Mouse (Mus musculus) liver, embryonic 11.5 days (tissue): ENCODE results near the gene Prcc. TPM values are rescaled to one million over a fixed set of nuclear protein-coding genes. Genes with fewer than 3 reads are reported as not detected.
"Not testable (repeated sequence)": the region's sequence is repeated elsewhere in the genome, so short reads cannot be mapped to it uniquely, and the experiment has no call there.

ENCODE experiments used
- ATAC-seq: fragments of 200-750 bp; cut with Nextera tagmentation; replicated peaks from 2 replicates; pipeline ENCODE4 v1.8.0; 2017; ENCODE audit warnings: moderate number of reproducible peaks, mild to moderate bottlenecking, moderate TSS enrichment, moderate library complexity; ENCODE audit not compliant: low FRiP score
- DNase-seq: peaks from one replicate; pipeline ENCODE4 v3.0.0-alpha.2; 2017; ENCODE audit warnings: low spot score
- H3K27ac ChIP-seq: fragments of 300-500 bp; sonication (generic); 2 replicates; pipeline ENCODE4 v1.5.1; 2014; ENCODE audit warnings: mild to moderate bottlenecking, low read depth, low read length, control low read depth
- H3K27me3 ChIP-seq: fragments of 300-500 bp; sonication (generic); replicated peaks from 2 replicates; pipeline ENCODE4 v1.6.1; 2014; ENCODE audit warnings: low read length, mixed read lengths; ENCODE audit not compliant: control insufficient read depth, insufficient read depth
- H3K36me3 ChIP-seq: fragments of 300-500 bp; sonication (generic); 2 replicates; pipeline ENCODE4 v1.6.1; 2014; ENCODE audit warnings: mild to moderate bottlenecking, low read length, moderate library complexity, mixed read lengths; ENCODE audit not compliant: control insufficient read depth, insufficient read depth
- H3K4me1 ChIP-seq: fragments of 300-500 bp; sonication (generic); replicated peaks from 2 replicates; pipeline ENCODE4 v1.6.1; 2014; ENCODE audit warnings: low read length, mixed read lengths; ENCODE audit not compliant: control insufficient read depth, insufficient read depth
- H3K4me2 ChIP-seq: fragments of 300-500 bp; sonication (generic); 2 replicates; pipeline ENCODE4 v1.6.1; 2014; ENCODE audit warnings: mild to moderate bottlenecking, control low read depth, moderate library complexity
- H3K4me3 ChIP-seq: fragments of 300-500 bp; sonication (generic); 2 replicates; pipeline ENCODE4 v1.5.1; 2014; ENCODE audit warnings: low read depth, low read length, control low read depth
- H3K9ac ChIP-seq: fragments of 300-500 bp; sonication (generic); 2 replicates; pipeline ENCODE4 v1.6.1; 2014; ENCODE audit warnings: low read depth, low read length, control low read depth
- H3K9me3 ChIP-seq: fragments of 300-500 bp; sonication (generic); 2 replicates; pipeline ENCODE4 v1.6.1; 2016; ENCODE audit warnings: low read length, inconsistent platforms, mixed read lengths; ENCODE audit not compliant: control insufficient read depth
- WGBS: fragments of 180-500 bp; shearing (Covaris S2); extraction: QIAGEN DNeasy Blood & Tissue Kit; methylation state at CpG from one replicate; pipeline ENCODE4 v1.1.7; 2014; 5-methylcytosine and 5-hydroxymethylcytosine counted together
- polyA plus RNA-seq: library from polyadenylated mRNA; unstranded; fragments of >200 nt; fragmentation: Nextera tagmentation; extraction: Ambion mirVana; gene quantifications from 2 replicates; pipeline ENCODE4 v1.2.1, GENCODE M21; 2014

Prcc gene
- polyA plus RNA-seq, 1 experiment from 2014 or later = 15.6 TPM

DNA sequence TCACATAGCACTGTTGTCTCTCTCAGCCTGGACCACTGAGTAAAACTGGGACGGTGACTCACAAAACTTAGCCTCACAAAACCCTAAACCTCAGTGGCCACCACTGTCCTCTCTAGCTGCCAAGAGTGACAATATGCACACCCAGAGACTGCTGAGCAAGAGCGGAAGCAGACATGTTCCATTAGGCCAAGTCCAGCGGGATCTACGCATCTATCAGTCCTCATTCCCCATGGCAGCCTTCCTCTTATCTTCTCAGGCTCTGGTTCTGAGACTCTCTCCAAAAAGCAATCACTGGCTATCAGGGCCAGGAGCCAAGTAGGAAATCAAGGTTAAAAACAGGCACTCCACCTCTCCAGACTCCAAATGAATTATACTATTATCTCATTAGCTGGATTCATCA is 7.7 kb downstream of the Prcc start:
- H3K36me3 ChIP-seq = peaks cover 16% of the 10 kb centered on the region
- no peak overlapping the region for H3K4me2 ChIP-seq
- H3K27ac ChIP-seq = no peak overlapping the region
- H3K4me3 ChIP-seq = no peak overlapping the region
- DNase-seq (no peak), ATAC-seq (no peak)
- WGBS = 89% methylated on average over 4 of the region's 4 CpGs
- no peaks in the 10 kb centered on the region for H3K9me3 ChIP-seq
- peaks cover 4% of the 10 kb centered on the region for H3K4me1 ChIP-seq
- no peaks in the 10 kb centered on the region for H3K27me3 ChIP-seq
- H3K9ac ChIP-seq = no peak overlapping the region

- WGBS = 87% methylated on average over 4 of the region's 4 CpGs
- not testable (repeated sequence) for H3K4me3 ChIP-seq, DNase-seq, H3K4me1 ChIP-seq, H3K9me3 ChIP-seq, H3K9ac ChIP-seq, ATAC-seq, H3K27me3 ChIP-seq, H3K27ac ChIP-seq, H3K4me2 ChIP-seq
- peaks cover 52% of the 10 kb centered on the region for H3K36me3 ChIP-seq
Measured at GRCm38 (mm10) chr3:87864111-87864510, 21.3 kb downstream of the Prcc start.

- DNase-seq (no peak), ATAC-seq (no peak)
- no peaks in the 10 kb centered on the region for H3K27me3 ChIP-seq
- H3K27ac ChIP-seq = no peak overlapping the region
- no peaks in the 10 kb centered on the region for H3K4me1 ChIP-seq
- H3K9me3 ChIP-seq = no peaks in the 10 kb centered on the region
- peaks cover 47% of the 10 kb centered on the region for H3K36me3 ChIP-seq
- WGBS = 42% methylated on average over 3 of the region's 3 CpGs
- H3K4me2 ChIP-seq = no peak overlapping the region
- no peak overlapping the region for H3K4me3 ChIP-seq
- H3K9ac ChIP-seq = no peak overlapping the region
Measured at GRCm38 (mm10) chr3:87859813-87860212, 25.6 kb downstream of the Prcc start.

GRCm38 (mm10) chr3:87857666-87858065 is 27.7 kb downstream of the Prcc start:
- H3K4me3 ChIP-seq = no peak overlapping the region
- H3K36me3 ChIP-seq = peaks cover 37% of the 10 kb centered on the region
- WGBS = 84% methylated on average over 8 of the region's 8 CpGs

DNA sequence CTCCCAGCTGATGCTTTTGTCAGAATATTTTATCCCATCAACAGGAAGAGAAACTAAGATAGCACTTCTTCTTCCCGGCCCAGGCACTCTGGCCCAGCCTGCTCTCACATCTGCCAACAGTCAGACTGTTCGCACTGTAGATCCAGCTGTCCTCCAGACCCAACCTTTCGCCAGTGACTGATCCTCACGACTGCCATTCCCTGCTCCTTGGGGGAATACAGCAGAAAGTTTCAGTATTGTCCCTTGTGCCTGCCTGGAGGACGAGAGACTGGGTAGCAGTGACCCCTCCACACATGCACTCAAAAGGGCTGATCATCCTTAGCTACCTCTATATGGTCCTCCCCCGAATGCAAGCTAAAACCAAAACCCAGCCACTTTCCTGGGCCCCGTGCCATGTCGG is 29.5 kb downstream of the Prcc start:
- Histone ChIP-seq H3K9ac (no peak overlapping the region), H3K4me3 (no peak overlapping the region), H3K4me1 (no peaks in the 10 kb centered on the region), H3K27ac (no peak overlapping the region), H3K4me2 (no peak overlapping the region), H3K36me3 (peaks cover 25% of the 10 kb centered on the region), H3K27me3 (no peaks in the 10 kb centered on the region; the same call in 1 of the 2 replicates), H3K9me3 (no peaks in the 10 kb centered on the region)
- ATAC-seq = no peak
- 84% methylated on average over 8 of the region's 8 CpGs for WGBS
- DNase-seq = no peak

More at GRCm38 (mm10) chr3:87857666-87858065, 27.7 kb downstream of the Prcc start:
- no peak overlapping the region for H3K27ac ChIP-seq
- ATAC-seq = no peak
- H3K9ac ChIP-seq = no peak overlapping the region
- H3K27me3 ChIP-seq = no peaks in the 10 kb centered on the region; the same call in 1 of the 2 replicates
- H3K9me3 ChIP-seq = no peaks in the 10 kb centered on the region
- no peaks in the 10 kb centered on the region for H3K4me1 ChIP-seq
- no peak overlapping the region for H3K4me2 ChIP-seq
- no peak for DNase-seq

DNA sequence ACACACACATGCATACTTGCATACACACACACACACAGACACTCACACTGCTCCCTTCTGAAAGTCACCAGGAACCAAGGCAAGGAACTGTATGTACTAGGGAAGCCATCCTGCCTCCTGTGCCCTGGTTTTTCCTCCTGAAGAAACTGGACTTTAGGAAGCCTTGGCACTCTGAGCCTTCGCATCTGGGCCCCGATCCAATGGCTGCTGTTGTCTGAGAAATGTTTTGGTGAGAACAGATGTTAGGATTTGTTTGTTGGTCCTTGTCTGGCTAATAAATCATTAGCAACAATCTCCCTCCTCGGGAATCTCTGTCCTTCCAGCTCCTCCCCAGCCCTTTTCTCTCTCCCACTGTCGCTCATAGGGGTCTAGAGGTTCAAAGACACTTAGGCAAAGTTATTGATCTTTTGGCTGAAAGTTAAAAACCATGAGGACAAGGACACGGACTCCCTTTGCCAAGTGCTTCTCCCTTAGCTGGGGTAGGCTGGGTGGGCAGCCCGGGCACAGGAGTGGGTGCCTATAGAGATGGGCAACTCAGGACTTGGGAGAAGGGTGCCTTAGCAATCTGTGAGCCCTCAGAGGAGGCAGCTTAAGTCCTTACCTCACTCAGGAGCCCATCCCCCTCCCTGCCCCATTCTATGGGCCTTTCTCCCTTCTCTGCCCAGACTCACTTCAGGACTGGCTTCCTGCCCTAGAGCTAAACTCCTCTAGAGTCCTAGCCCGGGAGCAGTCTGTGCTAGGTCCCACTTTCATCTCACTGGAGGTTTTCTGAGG is 30.4 kb downstream of the Prcc start:
- ATAC-seq = no peak; the same call in 1 of the 2 replicates
- Histone ChIP-seq H3K27me3 (no peaks in the 10 kb centered on the region; the same call in 1 of the 2 replicates), H3K36me3 (peaks cover 24% of the 10 kb centered on the region), H3K4me1 (no peaks in the 10 kb centered on the region), H3K9ac (no peak overlapping the region), H3K4me2 (no peak overlapping the region), H3K27ac (no peak overlapping the region), H3K4me3 (no peak overlapping the region), H3K9me3 (no peaks in the 10 kb centered on the region)
- WGBS = 56% methylated on average over 7 of the region's 7 CpGs
- no peak for DNase-seq

DNA sequence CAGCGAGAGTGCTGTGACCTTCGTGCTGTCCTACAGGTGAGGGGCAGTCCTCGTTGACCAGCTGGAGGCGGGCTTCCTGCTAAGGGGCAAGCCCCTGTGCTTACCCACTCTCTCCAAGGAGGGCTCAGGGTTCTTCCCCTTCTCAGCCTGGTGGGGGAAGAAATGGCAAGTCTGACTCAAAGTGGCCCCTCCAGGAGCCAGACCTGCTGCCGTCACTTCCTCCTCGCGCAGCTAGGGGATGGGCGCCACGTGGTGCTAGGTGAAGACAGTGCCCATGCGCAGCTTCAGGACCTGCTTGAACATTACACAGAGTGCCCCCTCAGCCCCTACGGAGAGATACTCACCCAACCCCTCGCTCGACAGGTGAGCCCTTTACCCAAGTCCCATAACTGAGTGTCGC is 36.3 kb downstream of the Prcc start:
- Histone ChIP-seq H3K27me3 (no peaks in the 10 kb centered on the region; the same call in 1 of the 2 replicates), H3K4me2 (no peak overlapping the region), H3K36me3 (no peaks in the 10 kb centered on the region), H3K4me1 (no peaks in the 10 kb centered on the region; the same call in 1 of the 2 replicates), H3K4me3 (no peak overlapping the region), H3K27ac (no peak overlapping the region), H3K9me3 (no peaks in the 10 kb centered on the region), H3K9ac (no peak overlapping the region)
- 68% methylated on average over 14 of the region's 14 CpGs for WGBS
- ATAC-seq (no peak), DNase-seq (no peak)

DNA sequence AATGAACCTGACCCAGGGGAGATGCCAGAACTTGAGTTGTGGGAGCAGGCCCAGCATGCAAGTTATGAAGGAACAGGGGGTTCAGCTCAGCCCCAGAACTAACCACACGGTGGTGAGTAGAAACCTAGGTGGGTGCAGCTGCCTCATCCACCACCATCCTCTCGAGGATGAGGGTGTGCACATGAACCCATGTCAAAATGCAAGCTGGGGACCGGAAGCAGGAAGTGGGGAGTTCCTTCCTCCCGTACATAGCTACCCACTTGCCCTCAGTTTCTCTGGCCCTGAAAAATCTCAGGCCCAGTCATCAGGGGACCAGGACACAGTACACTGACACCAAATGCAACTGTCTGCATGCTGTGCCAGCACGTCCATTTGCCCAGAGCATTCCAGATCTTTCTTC is 37.7 kb downstream of the Prcc start:
- no peaks in the 10 kb centered on the region for H3K27me3 ChIP-seq
- H3K9me3 ChIP-seq = no peaks in the 10 kb centered on the region
- H3K27ac ChIP-seq = no peak overlapping the region
- DNase-seq (no peak), ATAC-seq (no peak)
- H3K4me2 ChIP-seq = no peak overlapping the region
- 57% methylated on average over 5 of the region's 5 CpGs for WGBS
- no peak overlapping the region for H3K4me3 ChIP-seq
- no peaks in the 10 kb centered on the region; the same call in 1 of the 2 replicates for H3K4me1 ChIP-seq
- no peak overlapping the region for H3K9ac ChIP-seq
- no peaks in the 10 kb centered on the region for H3K36me3 ChIP-seq

- no peak within 1 kb of the TSS for H3K4me2 ChIP-seq
- no peaks in the 10 kb centered on the region for H3K27me3 ChIP-seq
- no peak within 1 kb of the TSS for H3K9ac ChIP-seq
- H3K4me1 ChIP-seq = no peaks in the 10 kb centered on the region; the same call in 1 of the 2 replicates
- ATAC-seq (no peak), DNase-seq (no peak)
- H3K36me3 ChIP-seq = no peaks in the 10 kb centered on the region
- WGBS = 54% methylated on average over 7 of the region's 7 CpGs
- H3K9me3 ChIP-seq = no peaks in the 10 kb centered on the region
- H3K4me3 ChIP-seq = no peak within 1 kb of the TSS
- H3K27ac ChIP-seq = no peak within 1 kb of the TSS
Measured at GRCm38 (mm10) chr3:87846650-87847110, 38.7 kb downstream of the Prcc start, which contains the start of gene Sh2d2a. Gene Sh2d2a (plus strand): TSS chr3:87846755.
